Mouse (Mus musculus): Measurements from ENCODE around the gene Diexf. TPM values are rescaled to one million over a fixed set of nuclear protein-coding genes. Genes with fewer than 3 reads are reported as not detected.

The Diexf gene
- polyA plus RNA-seq, 1 experiment = 13.3 TPM

GRCm38 (mm10) chr1:193093596-193093995 lies 36.5 kb downstream of the Diexf start:
- no peaks in the 10 kb centered on the region for H3K27me3 ChIP-seq (ENCODE audit: control insufficient read depth, insufficient read depth, insufficient read length)
- H3ac ChIP-seq (ENCODE audit: control insufficient read depth, insufficient read length) = no peak overlapping the region
- H3K79me2 ChIP-seq (ENCODE audit: control insufficient read depth, insufficient read depth) = no peaks in the 10 kb centered on the region
- H3K36me3 ChIP-seq (ENCODE audit: control insufficient read depth, insufficient read depth) = no peaks in the 10 kb centered on the region
- no peak overlapping the region for H3K4me3 ChIP-seq
- H3K4me2 ChIP-seq (ENCODE audit: low read depth) = no peak overlapping the region
- no peak for TF ChIP-seq MYOG (IDR thresholded peaks at IDR 0.05; ENCODE audit: control insufficient read depth in 1 of 3, insufficient read depth in 1 of 3, insufficient read length in 2 of 3, low read depth in 2 of 3)
- no peak for TF ChIP-seq CEBPB (IDR thresholded peaks at IDR 0.05; ENCODE audit: insufficient read depth, poor library complexity, severe bottlenecking)
- no peak for TF ChIP-seq REST (IDR thresholded peaks at IDR 0.05; ENCODE audit: insufficient read depth, insufficient read length)
- TF ChIP-seq TCF3 (IDR thresholded peaks at IDR 0.05; ENCODE audit: insufficient read length, low read depth) = no peak
- no peak for TF ChIP-seq TCF12 (IDR thresholded peaks at IDR 0.05; ENCODE audit: insufficient read depth, poor library complexity, severe bottlenecking)
- TF ChIP-seq POLR2AphosphoS2 (IDR thresholded peaks at IDR 0.05; ENCODE audit: insufficient read length, low read depth) = no peak

GRCm38 (mm10) chr1:193092771-193093170 lies 37.3 kb downstream of the Diexf start:
- no peak overlapping the region for H3K4me3 ChIP-seq
- TF ChIP-seq E2F4 (IDR thresholded peaks at IDR 0.05; ENCODE audit: insufficient read depth) (no peak), USF1 (IDR thresholded peaks at IDR 0.05; ENCODE audit: low read depth) (no peak), MYOD1 (IDR thresholded peaks at IDR 0.05; ENCODE audit: control insufficient read depth in 1 of 3, insufficient read length in 2 of 3, low read depth in 2 of 3) (no peak), SRF (IDR thresholded peaks at IDR 0.05; ENCODE audit: control insufficient read depth, insufficient read length, low read depth) (no peak), REST (IDR thresholded peaks at IDR 0.05; ENCODE audit: insufficient read depth, insufficient read length) (no peak), TCF12 (IDR thresholded peaks at IDR 0.05; ENCODE audit: insufficient read depth, poor library complexity, severe bottlenecking) (no peak), MYOG (IDR thresholded peaks at IDR 0.05; ENCODE audit: control insufficient read depth in 1 of 3, insufficient read depth in 1 of 3, insufficient read length in 2 of 3, low read depth in 2 of 3) (no peak), TCF3 (IDR thresholded peaks at IDR 0.05; ENCODE audit: insufficient read length, low read depth) (no peak), CEBPB (IDR thresholded peaks at IDR 0.05; ENCODE audit: insufficient read depth, poor library complexity, severe bottlenecking) (no peak)

DNA sequence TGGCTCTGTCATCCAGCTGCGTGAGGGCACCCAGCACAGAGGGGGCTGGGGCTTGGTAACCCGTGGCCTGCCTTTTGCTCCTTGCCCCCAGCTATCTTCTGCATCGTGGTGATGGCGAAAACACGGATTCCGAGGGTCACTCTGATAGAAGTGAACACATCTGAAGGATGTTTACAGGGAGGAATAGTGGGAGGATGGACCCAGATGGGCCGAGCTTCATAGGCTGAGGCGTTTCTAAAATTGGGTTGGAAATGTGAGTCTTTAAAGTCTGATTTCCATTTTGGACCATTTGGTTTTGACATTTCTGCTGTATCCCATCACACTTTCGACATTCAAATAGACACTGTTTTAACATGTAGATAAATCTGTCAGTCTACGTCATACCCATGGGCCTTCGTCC lies 39.2 kb downstream of the Diexf start:
- Histone ChIP-seq H3K4me2 (ENCODE audit: low read depth) (no peak overlapping the region), H3ac (ENCODE audit: control insufficient read depth, insufficient read length) (no peak overlapping the region), H3K27me3 (ENCODE audit: control insufficient read depth, insufficient read depth, insufficient read length) (no peaks in the 10 kb centered on the region), H3K4me3 (no peak overlapping the region), H3K79me2 (ENCODE audit: control insufficient read depth, insufficient read depth) (no peaks in the 10 kb centered on the region), H3K36me3 (ENCODE audit: control insufficient read depth, insufficient read depth) (no peaks in the 10 kb centered on the region)
- no peak for TF ChIP-seq MYOG (IDR thresholded peaks at IDR 0.05; ENCODE audit: control insufficient read depth in 1 of 3, insufficient read depth in 1 of 3, insufficient read length in 2 of 3, low read depth in 2 of 3)

More at GRCm38 (mm10) chr1:193092771-193093170, 37.3 kb downstream of the Diexf start:
- Histone ChIP-seq H3ac (ENCODE audit: control insufficient read depth, insufficient read length) (no peak overlapping the region), H3K36me3 (ENCODE audit: control insufficient read depth, insufficient read depth) (no peaks in the 10 kb centered on the region), H3K79me2 (ENCODE audit: control insufficient read depth, insufficient read depth) (no peaks in the 10 kb centered on the region), H3K4me2 (ENCODE audit: low read depth) (no peak overlapping the region), H3K27me3 (ENCODE audit: control insufficient read depth, insufficient read depth, insufficient read length) (no peaks in the 10 kb centered on the region)

GRCm38 (mm10) chr1:193090211-193090871 lies 39.7 kb downstream of the Diexf start:
- H3K4me2 ChIP-seq (ENCODE audit: low read depth) = no peak overlapping the region
- H3ac ChIP-seq (ENCODE audit: control insufficient read depth, insufficient read length) = no peak overlapping the region
- H3K36me3 ChIP-seq (ENCODE audit: control insufficient read depth, insufficient read depth) = no peaks in the 10 kb centered on the region
- H3K27me3 ChIP-seq (ENCODE audit: control insufficient read depth, insufficient read depth, insufficient read length) = no peaks in the 10 kb centered on the region
- TF ChIP-seq MYOD1 (IDR thresholded peaks at IDR 0.05; ENCODE audit: control insufficient read depth in 1 of 3, insufficient read length in 2 of 3, low read depth in 2 of 3) (no peak), POLR2AphosphoS2 (IDR thresholded peaks at IDR 0.05; ENCODE audit: insufficient read length, low read depth) (no peak), MYOG (IDR thresholded peaks at IDR 0.05; ENCODE audit: control insufficient read depth in 1 of 3, insufficient read depth in 1 of 3, insufficient read length in 2 of 3, low read depth in 2 of 3) (no peak), TCF12 (IDR thresholded peaks at IDR 0.05; ENCODE audit: insufficient read depth, poor library complexity, severe bottlenecking) (no peak), USF1 (IDR thresholded peaks at IDR 0.05; ENCODE audit: low read depth) (no peak), REST (IDR thresholded peaks at IDR 0.05; ENCODE audit: insufficient read depth, insufficient read length) (no peak), SRF (IDR thresholded peaks at IDR 0.05; ENCODE audit: control insufficient read depth, insufficient read length, low read depth) (no peak), CEBPB (IDR thresholded peaks at IDR 0.05; ENCODE audit: insufficient read depth, poor library complexity, severe bottlenecking) (no peak), POLR2A (IDR thresholded peaks at IDR 0.05; ENCODE audit: insufficient read length, low read depth) (no peak), E2F4 (IDR thresholded peaks at IDR 0.05; ENCODE audit: insufficient read depth) (no peak), TCF3 (IDR thresholded peaks at IDR 0.05; ENCODE audit: insufficient read length, low read depth) (no peak), MAX (IDR thresholded peaks at IDR 0.05; ENCODE audit: low read depth) (no peak)
- H3K4me3 ChIP-seq = no peak overlapping the region
- no peaks in the 10 kb centered on the region for H3K79me2 ChIP-seq (ENCODE audit: control insufficient read depth, insufficient read depth)

GRCm38 (mm10) chr1:193089683-193090082 lies 40.4 kb downstream of the Diexf start:
- H3K4me2 ChIP-seq (ENCODE audit: low read depth) = no peak overlapping the region
- no peaks in the 10 kb centered on the region for H3K27me3 ChIP-seq (ENCODE audit: control insufficient read depth, insufficient read depth, insufficient read length)
- H3K4me3 ChIP-seq = no peak overlapping the region
- H3K36me3 ChIP-seq (ENCODE audit: control insufficient read depth, insufficient read depth) = no peaks in the 10 kb centered on the region
- no peaks in the 10 kb centered on the region for H3K79me2 ChIP-seq (ENCODE audit: control insufficient read depth, insufficient read depth)
- no peak overlapping the region for H3ac ChIP-seq (ENCODE audit: control insufficient read depth, insufficient read length)
- TF ChIP-seq TCF12 (IDR thresholded peaks at IDR 0.05; ENCODE audit: insufficient read depth, poor library complexity, severe bottlenecking) (no peak), REST (IDR thresholded peaks at IDR 0.05; ENCODE audit: insufficient read depth, insufficient read length) (no peak), CEBPB (IDR thresholded peaks at IDR 0.05; ENCODE audit: insufficient read depth, poor library complexity, severe bottlenecking) (no peak), MYOG (IDR thresholded peaks at IDR 0.05; ENCODE audit: control insufficient read depth in 1 of 3, insufficient read depth in 1 of 3, insufficient read length in 2 of 3, low read depth in 2 of 3) (no peak), MAX (IDR thresholded peaks at IDR 0.05; ENCODE audit: low read depth) (no peak), POLR2AphosphoS2 (IDR thresholded peaks at IDR 0.05; ENCODE audit: insufficient read length, low read depth) (no peak), USF1 (IDR thresholded peaks at IDR 0.05; ENCODE audit: low read depth) (no peak)
